Mouse (Mus musculus) ES-E14 (cell line): Measurements from ENCODE around the gene Khsrp.

ENCODE experiments used
- HCFC1 ChIP-seq: IDR thresholded peaks from 2 replicates; pipeline ENCODE4 v1.6.1; 2012; ENCODE audit warnings: low read length, inconsistent platforms, borderline replicate concordance; ENCODE audit not compliant: insufficient read depth
- MAFK ChIP-seq: IDR thresholded peaks from 2 replicates; pipeline ENCODE4 v1.6.1; 2014; ENCODE audit warnings: mild to moderate bottlenecking, low read depth, low read length, inconsistent platforms; ENCODE audit not compliant: insufficient read depth
- ZC3H11A ChIP-seq: IDR thresholded peaks from 2 replicates; pipeline ENCODE4 v1.6.1; 2012; ENCODE audit warnings: low read depth, mild to moderate bottlenecking, inconsistent platforms, low read length, borderline replicate concordance

DNA sequence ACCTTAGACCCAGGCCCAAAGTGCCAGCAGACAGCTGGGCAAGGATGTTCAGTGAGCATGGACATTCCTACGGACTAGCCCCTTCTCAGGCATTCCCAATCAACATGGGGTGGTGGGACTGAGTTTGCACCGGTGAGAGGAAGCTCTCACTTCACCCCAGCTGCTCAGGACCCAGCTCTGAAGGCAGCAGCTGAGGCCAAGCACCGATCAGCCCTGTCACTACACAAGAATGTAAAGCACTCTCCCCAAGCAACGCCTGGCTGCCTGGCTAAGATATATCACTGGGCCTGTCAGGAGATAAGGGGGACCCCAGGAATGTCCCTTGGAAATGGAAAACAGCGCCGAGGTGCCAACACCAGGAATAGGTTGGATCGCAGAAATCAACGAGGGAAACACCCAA lies 30.1 kb downstream of the Khsrp start:
- TF ChIP-seq ZC3H11A (no peak), HCFC1 (no peak), MAFK (no peak)
